Mouse (Mus musculus): ENCODE measurements around the gene Pik3c2a. TPM values are rescaled to one million over a fixed set of nuclear protein-coding genes. Genes with fewer than 3 reads are reported as not detected.

The Pik3c2a gene
- polyA plus RNA-seq, 1 experiment from 2014 or later = 4.8 TPM

- 90% methylated on average over 2 of the region's 2 CpGs for WGBS (ENCODE audit: insufficient replicate concordance)
- H3K4me1 ChIP-seq (ENCODE audit: insufficient read depth) = peaks cover 18% of the 10 kb centered on the region
- ATAC-seq (no peak), DNase-seq (no peak)
- H3K27me3 ChIP-seq (ENCODE audit: insufficient read depth, low read length) = no peaks in the 10 kb centered on the region
- H3K9ac ChIP-seq (replicated peaks) = no peak overlapping the region
- H3K4me3 ChIP-seq (ENCODE audit: low read depth, low read length) = no peak overlapping the region
- TF ChIP-seq EP300 (IDR thresholded peaks at IDR 0.05; ENCODE audit: low read depth) = no peak
- TF ChIP-seq CTCF (IDR thresholded peaks at IDR 0.05; ENCODE audit: low read depth) = no peak
- H3K27ac ChIP-seq (ENCODE audit: low read depth) = no peak overlapping the region
- H3K4me2 ChIP-seq (ENCODE audit: low read depth, low read length) = no peak overlapping the region
- no peaks in the 10 kb centered on the region for H3K9me3 ChIP-seq (ENCODE audit: low read length)
- peaks cover 30% of the 10 kb centered on the region for H3K36me3 ChIP-seq (replicated peaks; ENCODE audit: insufficient read depth, low read length)
Measured at GRCm38 (mm10) chr7:116331246-116331645, 112.0 kb downstream of the Pik3c2a start.

- DNase-seq (no peak), ATAC-seq (no peak)
- TF ChIP-seq CTCF (IDR thresholded peaks at IDR 0.05; ENCODE audit: low read depth) (no peak), EP300 (IDR thresholded peaks at IDR 0.05; ENCODE audit: low read depth) (no peak)
- H3K4me1 ChIP-seq (ENCODE audit: insufficient read depth) = peaks cover 16% of the 10 kb centered on the region
- H3K9ac ChIP-seq (replicated peaks) = no peak overlapping the region
- peaks cover 30% of the 10 kb centered on the region for H3K36me3 ChIP-seq (replicated peaks; ENCODE audit: insufficient read depth, low read length)
- H3K4me3 ChIP-seq (ENCODE audit: low read depth, low read length) = no peak overlapping the region
- no peak overlapping the region for H3K4me2 ChIP-seq (ENCODE audit: low read depth, low read length)
- no peaks in the 10 kb centered on the region for H3K9me3 ChIP-seq (ENCODE audit: low read length)
- H3K27me3 ChIP-seq (ENCODE audit: insufficient read depth, low read length) = no peaks in the 10 kb centered on the region
- H3K27ac ChIP-seq (ENCODE audit: low read depth) = no peak overlapping the region
- 89% methylated on average over 4 of the region's 4 CpGs for WGBS (ENCODE audit: insufficient replicate concordance)
Measured at GRCm38 (mm10) chr7:116329858-116330257, 113.4 kb downstream of the Pik3c2a start.

DNA sequence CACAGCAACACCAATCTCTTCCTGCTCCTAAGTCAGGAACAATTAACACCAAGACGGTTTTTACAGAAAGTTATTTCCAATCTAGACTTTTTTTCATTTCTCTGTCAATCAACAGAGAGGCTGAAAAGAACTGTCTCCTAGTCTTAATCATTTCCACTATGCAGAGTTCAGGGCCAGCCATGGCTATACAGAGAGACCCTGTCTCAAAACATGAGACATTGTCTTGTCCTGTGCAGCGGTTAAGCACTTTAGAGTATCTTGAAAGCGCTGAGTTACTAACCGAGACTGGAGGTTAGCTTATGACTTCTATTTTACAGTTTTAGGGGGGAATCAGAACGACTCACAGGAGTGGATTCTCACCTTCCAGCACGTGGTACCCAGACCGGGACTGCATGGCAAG lies 114.5 kb downstream of the Pik3c2a start:
- no peak overlapping the region for H3K4me2 ChIP-seq (ENCODE audit: low read depth, low read length)
- no peak for DNase-seq
- ATAC-seq = no peak
- H3K4me1 ChIP-seq (ENCODE audit: insufficient read depth) = peaks cover 11% of the 10 kb centered on the region
- no peaks in the 10 kb centered on the region for H3K9me3 ChIP-seq (ENCODE audit: low read length)
- H3K4me3 ChIP-seq (ENCODE audit: low read depth, low read length) = no peak overlapping the region
- H3K36me3 ChIP-seq (replicated peaks; ENCODE audit: insufficient read depth, low read length) = peaks cover 30% of the 10 kb centered on the region
- TF ChIP-seq EP300 (IDR thresholded peaks at IDR 0.05; ENCODE audit: low read depth) = no peak
- no peak for TF ChIP-seq CTCF (IDR thresholded peaks at IDR 0.05; ENCODE audit: low read depth)
- H3K9ac ChIP-seq (replicated peaks) = no peak overlapping the region
- H3K27me3 ChIP-seq (ENCODE audit: insufficient read depth, low read length) = no peaks in the 10 kb centered on the region
- WGBS (ENCODE audit: insufficient replicate concordance) = 70% methylated on average over 7 of the region's 7 CpGs
- no peak overlapping the region for H3K27ac ChIP-seq (ENCODE audit: low read depth)

DNA sequence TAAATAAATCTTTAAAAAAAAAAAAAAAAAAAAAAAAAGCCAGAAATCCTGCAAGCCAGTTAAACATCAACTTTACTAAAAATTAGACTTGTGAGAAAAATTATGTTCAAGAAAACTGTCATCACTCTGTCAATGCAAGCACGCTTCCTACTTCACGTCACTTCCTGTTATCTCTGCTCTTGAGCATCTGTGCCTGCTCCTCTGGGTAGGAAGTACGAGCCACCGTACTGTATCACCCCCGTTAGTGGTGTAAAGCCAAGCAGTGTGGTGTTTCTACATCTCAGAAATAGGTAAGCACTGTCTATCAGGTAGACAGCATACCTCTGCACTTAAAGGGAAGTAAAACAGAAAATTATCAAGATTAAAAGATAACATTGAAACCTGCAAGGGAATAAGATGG lies 115.3 kb downstream of the Pik3c2a start:
- no peak for ATAC-seq
- H3K9me3 ChIP-seq (ENCODE audit: low read length) = no peaks in the 10 kb centered on the region
- H3K4me1 ChIP-seq (ENCODE audit: insufficient read depth) = peaks cover 10% of the 10 kb centered on the region
- no peak for TF ChIP-seq EP300 (IDR thresholded peaks at IDR 0.05; ENCODE audit: low read depth)
- no peak for TF ChIP-seq CTCF (IDR thresholded peaks at IDR 0.05; ENCODE audit: low read depth)
- WGBS (ENCODE audit: insufficient replicate concordance) = 43% methylated on average over 5 of the region's 5 CpGs
- no peak for DNase-seq
- peaks cover 30% of the 10 kb centered on the region for H3K36me3 ChIP-seq (replicated peaks; ENCODE audit: insufficient read depth, low read length)
- H3K4me3 ChIP-seq (ENCODE audit: low read depth, low read length) = no peak overlapping the region
- H3K27me3 ChIP-seq (ENCODE audit: insufficient read depth, low read length) = no peaks in the 10 kb centered on the region
- no peak overlapping the region for H3K9ac ChIP-seq (replicated peaks)
- no peak overlapping the region; the same call in 1 of the 2 replicates for H3K27ac ChIP-seq (ENCODE audit: low read depth)
- no peak overlapping the region for H3K4me2 ChIP-seq (ENCODE audit: low read depth, low read length)

GRCm38 (mm10) chr7:116323331-116323964 lies 119.8 kb downstream of the Pik3c2a start:
- WGBS (ENCODE audit: insufficient replicate concordance) = 31% methylated on average over 10 of the region's 10 CpGs
- Histone ChIP-seq H3K4me3 (ENCODE audit: low read depth, low read length) (no peak overlapping the region), H3K27ac (ENCODE audit: low read depth) (no peak overlapping the region), H3K9me3 (ENCODE audit: low read length) (no peaks in the 10 kb centered on the region), H3K27me3 (ENCODE audit: insufficient read depth, low read length) (no peaks in the 10 kb centered on the region), H3K36me3 (replicated peaks; ENCODE audit: insufficient read depth, low read length) (no peaks in the 10 kb centered on the region), H3K4me2 (ENCODE audit: low read depth, low read length) (peak overlapping the region; percentile 41; the same call in 1 of the 2 replicates), H3K4me1 (ENCODE audit: insufficient read depth) (peaks cover 3% of the 10 kb centered on the region; the same call in 1 of the 2 replicates), H3K9ac (replicated peaks) (no peak overlapping the region)
- TF ChIP-seq EP300 (IDR thresholded peaks at IDR 0.05; ENCODE audit: low read depth) = no peak
- TF ChIP-seq CTCF (IDR thresholded peaks at IDR 0.05; ENCODE audit: low read depth) = peak; percentile 86
- ATAC-seq (peak; percentile 68), DNase-seq (peak; percentile 73)

DNA sequence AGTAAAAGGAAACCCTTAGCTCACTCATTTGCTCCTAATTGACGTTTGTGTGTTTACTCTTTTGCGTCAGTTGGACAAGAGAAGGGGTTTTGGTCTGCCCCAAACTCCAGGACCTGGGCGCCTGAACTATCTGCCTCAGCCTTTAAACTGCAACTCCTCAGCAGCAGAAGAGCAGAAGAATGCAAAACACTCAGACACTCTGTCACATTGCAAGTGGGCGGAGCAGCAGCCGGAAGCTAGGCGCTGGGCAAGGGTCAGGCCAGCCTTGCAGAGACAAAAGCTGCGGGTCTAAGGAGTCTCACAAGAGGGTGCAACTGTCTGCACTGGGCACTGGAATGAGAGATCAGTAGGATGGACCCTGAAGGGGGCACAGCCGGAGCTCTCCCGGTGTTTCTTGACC lies 133.8 kb downstream of the Pik3c2a start:
- H3K4me2 ChIP-seq (ENCODE audit: low read depth, low read length) = peak overlapping the region; percentile 62
- peaks cover 20% of the 10 kb centered on the region for H3K27me3 ChIP-seq (ENCODE audit: insufficient read depth, low read length)
- no peaks in the 10 kb centered on the region for H3K9me3 ChIP-seq (ENCODE audit: low read length)
- H3K27ac ChIP-seq (ENCODE audit: low read depth) = peak overlapping the region; percentile 3; the same call in 1 of the 2 replicates
- peak; percentile 40 for DNase-seq
- H3K36me3 ChIP-seq (replicated peaks; ENCODE audit: insufficient read depth, low read length) = no peaks in the 10 kb centered on the region
- H3K9ac ChIP-seq (replicated peaks) = no peak overlapping the region
- peaks cover 7% of the 10 kb centered on the region for H3K4me1 ChIP-seq (ENCODE audit: insufficient read depth)
- H3K4me3 ChIP-seq (ENCODE audit: low read depth, low read length) = peak overlapping the region; percentile 33
- no peak for ATAC-seq
- TF ChIP-seq CTCF (IDR thresholded peaks at IDR 0.05; ENCODE audit: low read depth) = no peak
- TF ChIP-seq EP300 (IDR thresholded peaks at IDR 0.05; ENCODE audit: low read depth) = no peak
- WGBS (ENCODE audit: insufficient replicate concordance) = 15% methylated on average over 9 of the region's 9 CpGs

All from liver, postnatal 0 days (tissue).